Mouse (Mus musculus) limb, embryonic 15.5 days (tissue): Measurements from ENCODE around the gene Mlxipl. TPM values are rescaled to one million over a fixed set of nuclear protein-coding genes. Genes with fewer than 3 reads are reported as not detected.

Experiments
- ATAC-seq: fragments of 200-750 bp; cut with Nextera tagmentation; 2 replicates; pipeline ENCODE4 v1.8.0; 2017; ENCODE audit warnings: low read depth, moderate TSS enrichment; ENCODE audit not compliant: insufficient number of reproducible peaks, low FRiP score, low TSS enrichment
- H3K27ac ChIP-seq: fragments of 300-500 bp; sonication (generic); 2 replicates; pipeline ENCODE4 v1.5.1; 2015; ENCODE audit warnings: moderate library complexity, mild to moderate bottlenecking, inconsistent platforms
- H3K27me3 ChIP-seq: fragments of 300-500 bp; sonication (generic); 2 replicates; pipeline ENCODE4 v1.6.1; 2015; ENCODE audit warnings: inconsistent platforms
- H3K36me3 ChIP-seq: fragments of 300-500 bp; sonication (generic); 2 replicates; pipeline ENCODE4 v1.6.1; 2015; ENCODE audit warnings: inconsistent platforms
- H3K4me1 ChIP-seq: fragments of 300-500 bp; sonication (generic); 2 replicates; pipeline ENCODE4 v1.6.1; 2015; ENCODE audit warnings: inconsistent platforms
- H3K4me2 ChIP-seq: fragments of 300-500 bp; sonication (generic); 2 replicates; pipeline ENCODE4 v1.6.1; 2015; ENCODE audit warnings: mild to moderate bottlenecking, inconsistent platforms
- H3K4me3 ChIP-seq: fragments of 300-500 bp; sonication (generic); 2 replicates; pipeline ENCODE4 v1.5.1; 2015; ENCODE audit warnings: mild to moderate bottlenecking, inconsistent platforms
- H3K9ac ChIP-seq: fragments of 300-500 bp; sonication (generic); 2 replicates; pipeline ENCODE4 v1.6.1; 2015; ENCODE audit warnings: inconsistent platforms
- H3K9me3 ChIP-seq: fragments of 300-500 bp; sonication (generic); 2 replicates; pipeline ENCODE4 v1.6.1; 2016; ENCODE audit warnings: inconsistent platforms
- WGBS: fragments of 180-500 bp; shearing (Covaris S2); methylation state at CpG from one replicate; pipeline ENCODE4 v1.1.7; 2015; 5-methylcytosine and 5-hydroxymethylcytosine counted together
- polyA plus RNA-seq: library from polyadenylated mRNA; unstranded; fragments of >200 nt; fragmentation: Nextera tagmentation; extraction: Ambion mirVana; gene quantifications from 2 replicates; pipeline ENCODE4 v1.2.1, GENCODE M21; 2015

Mlxipl gene
- polyA plus RNA-seq, 1 experiment from 2014 or later, result 0.86 TPM

DNA sequence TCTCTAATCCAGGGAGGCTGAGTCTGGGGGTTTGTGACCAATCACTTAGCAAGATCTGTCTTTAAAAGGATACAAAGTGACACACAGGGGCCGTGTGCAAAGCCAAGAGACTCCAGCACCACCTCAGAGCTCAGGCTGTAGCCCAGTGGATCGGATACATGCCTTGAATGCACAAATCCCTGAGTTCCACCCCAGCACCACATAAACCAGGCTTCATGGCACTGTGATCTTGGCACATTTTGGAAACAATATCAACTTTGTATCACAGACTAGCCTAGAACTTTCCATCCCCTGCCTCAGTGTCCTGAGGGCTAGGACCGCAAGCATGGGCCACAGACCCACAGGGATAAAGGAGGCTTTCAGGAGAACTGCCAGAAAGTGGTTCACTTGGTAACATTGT lies 23.7 kb upstream of the Mlxipl start:
- no peaks in the 10 kb centered on the region for H3K9me3 ChIP-seq
- ATAC-seq, result no peak
- H3K4me3 ChIP-seq, result no peak overlapping the region
- H3K27ac ChIP-seq, result no peak overlapping the region
- no peak overlapping the region for H3K9ac ChIP-seq
- no peaks in the 10 kb centered on the region for H3K27me3 ChIP-seq
- H3K4me1 ChIP-seq, result peaks cover 21% of the 10 kb centered on the region
- peaks cover 39% of the 10 kb centered on the region for H3K36me3 ChIP-seq
- WGBS, result 88% methylated on average over 3 of the region's 3 CpGs
- H3K4me2 ChIP-seq, result no peak overlapping the region

DNA sequence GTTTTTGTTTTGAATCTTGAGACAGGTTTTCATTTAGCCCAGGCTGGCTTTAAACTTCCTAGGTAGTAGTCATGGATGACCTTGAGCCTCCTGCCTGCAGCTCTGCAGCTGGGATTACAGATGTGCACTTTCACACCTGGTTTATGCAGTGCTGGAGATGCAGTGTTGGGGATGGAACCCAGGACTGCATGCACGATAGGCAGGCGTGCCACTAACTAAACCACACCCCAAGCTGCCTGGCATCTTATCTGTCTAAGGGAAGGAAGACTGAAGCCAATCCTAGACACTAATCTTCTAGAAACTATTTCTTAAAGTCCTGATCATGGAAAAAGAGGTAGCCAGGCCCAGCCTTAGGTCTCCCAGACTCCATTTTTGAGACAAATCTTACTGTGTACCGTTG lies 19.2 kb upstream of the Mlxipl start:
- peaks cover 42% of the 10 kb centered on the region for H3K36me3 ChIP-seq
- 82% methylated on average over 3 of the region's 3 CpGs for WGBS
- no peaks in the 10 kb centered on the region for H3K9me3 ChIP-seq
- H3K27me3 ChIP-seq, result no peaks in the 10 kb centered on the region
- no peak overlapping the region for H3K4me2 ChIP-seq
- no peak overlapping the region for H3K4me3 ChIP-seq
- H3K4me1 ChIP-seq, result peaks cover 20% of the 10 kb centered on the region
- H3K27ac ChIP-seq, result no peak overlapping the region
- no peak for ATAC-seq
- H3K9ac ChIP-seq, result no peak overlapping the region

DNA sequence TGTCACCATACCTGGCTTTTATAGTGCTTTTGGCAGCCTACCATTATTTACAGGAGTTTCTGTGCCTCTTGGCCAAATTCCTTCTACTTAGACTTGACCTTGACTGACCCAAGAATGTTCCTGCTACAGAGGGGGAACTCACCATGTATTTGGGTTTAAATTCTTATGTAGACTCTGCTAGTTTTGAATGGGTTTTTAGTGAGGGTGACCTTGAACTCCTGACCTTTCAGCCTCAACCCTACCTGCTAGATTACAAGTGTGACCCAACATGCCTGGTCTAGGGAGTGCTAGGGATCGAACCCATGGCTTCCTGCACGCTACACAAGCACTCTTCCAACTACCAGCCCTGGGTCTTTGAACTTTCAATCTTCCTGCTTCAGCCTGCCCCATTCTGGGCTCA lies 17.6 kb upstream of the Mlxipl start:
- no peak overlapping the region for H3K27ac ChIP-seq
- H3K4me2 ChIP-seq, result no peak overlapping the region
- H3K9ac ChIP-seq, result no peak overlapping the region
- no peaks in the 10 kb centered on the region for H3K9me3 ChIP-seq
- no peak for ATAC-seq
- H3K4me1 ChIP-seq, result peaks cover 20% of the 10 kb centered on the region
- 92% methylated on average over 2 of the region's 2 CpGs for WGBS
- peaks cover 28% of the 10 kb centered on the region for H3K36me3 ChIP-seq
- no peaks in the 10 kb centered on the region for H3K27me3 ChIP-seq
- H3K4me3 ChIP-seq, result no peak overlapping the region

DNA sequence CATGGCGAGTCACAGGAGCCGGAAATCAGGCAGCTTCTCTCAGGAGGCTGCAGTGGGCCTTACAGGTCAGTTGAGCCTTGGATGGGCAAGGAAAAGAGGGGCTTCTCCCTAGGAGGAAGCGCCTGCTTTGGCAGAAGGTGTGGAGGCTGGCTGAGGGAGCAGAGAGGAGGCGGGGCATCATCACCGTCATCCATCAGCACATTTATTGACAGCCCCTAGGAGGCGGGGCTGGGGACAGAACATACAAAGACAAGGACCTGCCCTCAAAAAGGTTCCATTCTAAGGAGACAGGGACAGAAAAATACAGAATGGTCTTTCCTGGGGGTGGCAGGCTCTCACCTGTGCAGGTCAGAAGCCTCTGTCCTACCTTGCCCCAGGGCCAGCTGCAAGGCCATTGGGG lies 17.0 kb upstream of the Mlxipl start:
- Histone ChIP-seq H3K27me3 (no peaks in the 10 kb centered on the region), H3K9ac (no peak overlapping the region), H3K9me3 (no peaks in the 10 kb centered on the region), H3K4me1 (peaks cover 23% of the 10 kb centered on the region), H3K4me3 (no peak overlapping the region), H3K27ac (no peak overlapping the region), H3K4me2 (no peak overlapping the region), H3K36me3 (peaks cover 22% of the 10 kb centered on the region)
- WGBS, result 74% methylated on average over 6 of the region's 6 CpGs
- ATAC-seq, result no peak

DNA sequence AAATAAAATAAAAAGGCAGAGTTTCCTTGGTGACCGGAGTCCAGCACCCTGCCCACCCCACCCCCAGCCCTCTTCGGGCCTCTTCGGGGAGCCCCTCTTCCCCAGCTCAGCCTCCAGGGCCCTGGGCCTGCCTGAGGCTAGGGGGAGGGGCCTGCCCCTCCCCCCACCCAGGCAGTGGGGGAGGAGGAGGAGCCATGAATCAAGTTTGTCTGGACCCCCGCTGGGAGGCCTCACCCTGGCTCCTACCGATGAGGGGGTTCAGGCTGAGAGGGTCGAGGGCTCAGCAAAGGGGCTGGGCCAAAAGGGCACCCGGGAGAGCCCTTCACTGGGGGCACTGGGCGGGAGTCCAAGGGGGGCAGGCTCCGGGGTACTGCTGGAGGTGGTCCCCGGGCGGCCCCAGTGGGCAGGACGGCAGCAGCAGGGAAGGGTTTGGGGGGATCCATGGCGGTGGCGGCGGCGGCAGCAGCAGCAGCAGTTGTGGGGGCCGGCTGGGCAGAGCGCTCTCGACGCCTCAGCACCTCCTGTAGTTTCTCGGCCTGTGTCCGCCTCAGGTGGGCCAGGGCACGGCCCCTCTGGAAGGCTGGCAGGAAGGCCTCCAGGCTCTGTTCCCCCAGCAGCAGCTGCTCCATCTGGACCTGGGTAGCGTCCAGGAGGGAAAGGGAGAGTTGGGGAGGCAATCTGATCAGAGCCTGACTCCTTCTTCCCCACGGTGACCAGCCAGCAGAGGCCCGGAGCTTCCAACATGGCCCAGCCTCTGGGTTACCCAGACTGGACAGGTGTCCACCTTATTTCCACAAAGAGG lies 16.1 kb upstream of the Mlxipl start:
- Histone ChIP-seq H3K9ac (0 out of 2 replicates have a peak overlapping the region, but pooled peaks have one; percentile 10), H3K4me2 (0 out of 2 replicates have a peak overlapping the region, but pooled peaks have one; percentile 7), H3K27me3 (no peaks in the 10 kb centered on the region), H3K4me3 (no peak overlapping the region), H3K36me3 (peaks cover 15% of the 10 kb centered on the region), H3K4me1 (peaks cover 26% of the 10 kb centered on the region), H3K9me3 (no peaks in the 10 kb centered on the region), H3K27ac (no peak overlapping the region)
- no peak for ATAC-seq
- 23% methylated on average over 24 of the region's 26 CpGs for WGBS

DNA sequence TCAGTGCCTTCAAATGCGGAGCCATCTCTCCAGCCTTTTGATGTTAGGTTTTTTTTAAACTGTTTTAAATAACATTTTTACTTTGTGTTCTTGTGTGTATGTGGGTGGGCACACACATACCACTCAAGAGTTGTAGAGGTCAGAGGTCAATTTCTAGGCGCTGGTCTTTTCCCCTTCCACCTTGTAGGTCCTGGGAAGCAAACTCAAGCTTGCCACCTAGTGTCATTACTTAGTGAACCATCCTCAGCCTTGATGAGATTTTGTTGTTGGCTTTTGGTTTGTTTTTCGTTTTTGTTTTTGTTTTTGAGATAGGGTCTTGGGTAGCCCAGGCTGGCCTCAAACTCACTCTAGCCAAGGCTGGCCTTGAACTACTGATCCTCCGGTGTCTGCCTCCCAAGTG lies 14.0 kb upstream of the Mlxipl start:
- no peaks in the 10 kb centered on the region for H3K9me3 ChIP-seq
- H3K27ac ChIP-seq, result no peak overlapping the region
- peaks cover 15% of the 10 kb centered on the region for H3K36me3 ChIP-seq
- H3K4me2 ChIP-seq, result no peak overlapping the region
- H3K9ac ChIP-seq, result no peak overlapping the region
- ATAC-seq, result no peak
- peaks cover 28% of the 10 kb centered on the region for H3K4me1 ChIP-seq
- no peak overlapping the region for H3K4me3 ChIP-seq
- H3K27me3 ChIP-seq, result no peaks in the 10 kb centered on the region
- WGBS, result 61% methylated on average over 4 of the region's 4 CpGs

DNA sequence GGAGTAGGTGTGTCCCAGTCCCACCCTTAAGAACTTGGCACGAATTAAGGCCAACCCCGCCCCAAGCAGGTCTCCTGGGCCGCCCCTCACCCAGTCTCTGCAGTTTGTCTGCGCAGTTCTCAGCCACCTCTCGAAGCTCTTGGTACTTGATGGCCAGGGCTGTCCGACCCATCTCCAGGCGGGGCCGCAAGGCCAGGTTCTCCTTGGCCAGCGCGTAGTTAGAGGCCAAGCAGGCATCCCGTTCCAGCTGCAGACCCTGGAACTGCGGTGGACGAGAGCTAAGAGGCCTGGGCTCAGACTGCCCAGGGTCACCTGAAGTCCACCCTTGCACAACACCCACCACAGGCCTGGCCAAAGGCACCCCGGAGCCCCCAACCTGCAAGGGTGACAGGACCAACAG lies 13.3 kb upstream of the Mlxipl start:
- 88% methylated on average over 14 of the region's 14 CpGs for WGBS
- no peak for ATAC-seq
- Histone ChIP-seq H3K4me1 (peaks cover 28% of the 10 kb centered on the region), H3K4me3 (no peak overlapping the region), H3K36me3 (peaks cover 15% of the 10 kb centered on the region), H3K4me2 (peak overlapping the region; percentile 76; the same call in 1 of the 2 replicates), H3K9ac (no peak overlapping the region), H3K27me3 (no peaks in the 10 kb centered on the region), H3K27ac (no peak overlapping the region), H3K9me3 (no peaks in the 10 kb centered on the region)

DNA sequence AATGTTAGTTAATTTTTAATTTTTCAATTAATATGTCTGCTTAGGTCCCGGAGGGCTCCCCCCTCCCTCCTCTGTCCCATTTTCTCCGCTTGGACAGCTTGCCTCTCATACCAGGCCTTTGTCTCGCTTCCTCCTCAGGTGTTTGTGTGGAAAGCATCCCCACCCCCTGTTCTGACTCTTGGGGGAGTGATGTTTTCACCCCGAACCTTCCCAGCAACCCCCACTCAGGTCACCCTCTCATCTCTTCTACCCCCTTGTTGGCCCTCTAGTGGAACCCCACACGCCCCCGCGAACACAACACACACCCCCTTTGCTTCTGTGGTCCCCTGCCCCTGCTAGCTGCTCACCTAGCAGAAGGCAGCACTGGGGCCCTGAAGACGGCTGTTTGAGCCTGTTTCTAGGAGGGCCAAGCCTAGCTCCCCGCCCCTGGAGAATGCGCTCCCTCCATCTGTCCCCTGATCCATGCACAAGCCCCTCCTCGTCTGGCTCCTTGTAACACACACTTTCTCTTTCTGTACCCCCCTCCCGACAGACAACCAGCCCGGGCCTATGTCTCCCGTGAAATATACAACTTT lies 12.7 kb upstream of the Mlxipl start:
- Histone ChIP-seq H3K4me2 (peak overlapping the region; percentile 76), H3K27me3 (no peaks in the 10 kb centered on the region), H3K9ac (peak overlapping the region; percentile 83), H3K4me1 (peaks cover 28% of the 10 kb centered on the region), H3K4me3 (peak overlapping the region; percentile 94), H3K36me3 (peaks cover 14% of the 10 kb centered on the region), H3K27ac (peak overlapping the region; percentile 91), H3K9me3 (no peaks in the 10 kb centered on the region)
- WGBS, result 14% methylated on average over 14 of the region's 14 CpGs
- ATAC-seq, result peak; percentile 10; the same call in 1 of the 2 replicates

DNA sequence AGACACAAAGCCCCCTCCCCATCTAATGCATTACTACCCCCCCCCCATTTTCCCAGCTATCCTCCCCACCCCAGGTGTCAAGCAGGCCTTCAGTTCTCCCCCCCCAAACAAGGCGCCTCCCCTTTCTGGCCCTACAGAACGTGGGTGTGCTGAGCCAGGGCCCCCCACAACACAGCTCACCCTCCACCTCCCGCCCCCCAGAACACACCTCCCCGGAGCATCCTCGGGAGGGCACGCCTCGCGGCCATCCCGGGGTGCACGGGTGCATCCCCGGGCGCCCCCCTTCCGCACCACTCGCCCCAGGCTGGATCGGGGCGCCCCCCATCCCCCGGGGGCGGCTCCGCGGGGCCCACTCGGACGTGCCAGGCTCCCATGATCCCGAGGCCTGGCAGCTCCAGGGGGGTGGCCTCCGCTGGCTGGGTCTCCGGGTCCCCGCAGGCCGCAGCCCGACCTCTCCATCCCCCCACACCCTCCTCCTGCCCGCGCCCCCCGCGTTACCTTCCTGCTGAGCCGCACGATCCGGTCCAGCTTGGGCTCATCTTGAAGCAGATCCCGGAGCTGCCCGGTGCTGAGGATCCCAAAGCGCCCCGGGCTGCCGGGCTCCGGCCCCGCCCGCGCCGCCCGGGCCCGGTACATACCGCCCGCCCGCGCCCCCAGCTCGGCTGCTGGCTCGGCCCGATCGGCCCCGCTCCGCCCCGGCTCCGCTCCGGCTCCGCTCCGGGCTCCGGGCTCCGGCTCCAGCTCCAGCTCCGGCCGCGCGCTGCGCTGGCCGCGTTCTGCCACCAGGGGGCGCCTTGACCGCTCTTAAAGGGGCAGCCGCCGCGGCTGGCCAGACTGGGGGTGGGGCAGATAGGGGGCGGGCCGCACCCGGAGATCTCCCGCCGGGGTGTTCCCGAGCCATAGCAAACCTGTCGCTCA lies 11.9 kb upstream of the Mlxipl start, which contains the start of gene Vps37d:
Vps37d (minus strand) TSS at position 703 of the 918 bp plus-strand sequence.
- no peaks in the 10 kb centered on the region for H3K27me3 ChIP-seq
- H3K36me3 ChIP-seq, result peaks cover 8% of the 10 kb centered on the region
- H3K4me3 ChIP-seq, result peak within 1 kb of the TSS; percentile 94
- under 1% methylated on average over 67 of the region's 83 CpGs for WGBS
- H3K9ac ChIP-seq, result peak within 1 kb of the TSS; percentile 83
- peak; percentile 76 for ATAC-seq
- peak within 1 kb of the TSS; percentile 76 for H3K4me2 ChIP-seq
- H3K4me1 ChIP-seq, result peaks cover 28% of the 10 kb centered on the region
- H3K27ac ChIP-seq, result peak within 1 kb of the TSS; percentile 91
- no peaks in the 10 kb centered on the region for H3K9me3 ChIP-seq

DNA sequence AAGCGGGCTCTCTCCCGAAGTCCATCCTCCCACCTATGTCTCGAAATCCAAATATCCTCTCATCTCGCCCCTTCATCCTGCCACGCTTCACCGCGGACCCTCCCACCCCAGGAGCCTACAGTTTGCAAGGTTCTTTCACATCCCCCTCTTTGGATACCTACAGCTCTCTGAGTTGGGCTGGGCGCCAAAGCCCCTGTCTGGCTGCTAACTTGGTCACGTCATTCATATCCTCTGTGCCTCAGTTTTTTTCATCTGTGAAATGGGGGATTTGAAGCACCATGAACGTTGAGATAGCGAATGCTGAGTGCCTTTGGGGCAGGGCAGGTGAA lies 11.2 kb upstream of the Mlxipl start:
- peak overlapping the region; percentile 94 for H3K4me3 ChIP-seq
- peak overlapping the region; percentile 76 for H3K4me2 ChIP-seq
- no peaks in the 10 kb centered on the region for H3K9me3 ChIP-seq
- ATAC-seq, result no peak; the same call in 1 of the 2 replicates
- 2% methylated on average over 11 of the region's 11 CpGs for WGBS
- no peak overlapping the region for H3K27ac ChIP-seq
- H3K27me3 ChIP-seq, result no peaks in the 10 kb centered on the region
- 0 out of 2 replicates have a peak overlapping the region, but pooled peaks have one; percentile 7 for H3K9ac ChIP-seq
- H3K36me3 ChIP-seq, result peaks cover 2% of the 10 kb centered on the region
- peaks cover 22% of the 10 kb centered on the region for H3K4me1 ChIP-seq

DNA sequence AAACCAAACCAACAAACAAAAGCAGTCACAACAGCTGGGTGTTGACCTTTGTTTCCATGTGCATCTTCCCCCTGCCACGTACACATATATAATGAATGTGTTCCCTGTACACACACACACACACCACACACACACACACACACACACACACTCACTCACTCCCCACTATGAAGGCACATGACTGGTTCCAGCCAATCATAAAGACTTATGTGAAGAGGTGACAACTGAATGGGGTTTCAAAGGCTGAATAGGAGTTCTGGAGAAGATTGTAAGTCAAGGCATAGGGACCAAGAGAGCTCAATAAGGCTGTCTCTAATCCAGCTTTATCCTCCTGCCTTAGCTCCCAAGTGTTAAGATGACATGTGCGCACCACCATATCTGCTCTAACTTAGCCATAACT lies 10.1 kb upstream of the Mlxipl start:
- no peak for ATAC-seq
- H3K4me3 ChIP-seq, result no peak overlapping the region
- no peaks in the 10 kb centered on the region for H3K36me3 ChIP-seq
- peaks cover 15% of the 10 kb centered on the region for H3K4me1 ChIP-seq
- no peak overlapping the region for H3K27ac ChIP-seq
- 98% methylated on average over 2 of the region's 2 CpGs for WGBS
- H3K27me3 ChIP-seq, result no peaks in the 10 kb centered on the region
- no peak overlapping the region for H3K4me2 ChIP-seq
- H3K9me3 ChIP-seq, result no peaks in the 10 kb centered on the region
- H3K9ac ChIP-seq, result no peak overlapping the region
